Mouse (Mus musculus) brown adipose tissue, adult 24 weeks (tissue): ENCODE results near the gene Vax2. TPM values are rescaled to one million over a fixed set of nuclear protein-coding genes. Genes with fewer than 3 reads are reported as not detected.

ENCODE experiments used
- H3K27ac ChIP-seq: fragments of 200-500 bp; replicated peaks from 2 replicates; pipeline ENCODE4 v1.5.1; 2012; ENCODE audit warnings: low read depth, mild to moderate bottlenecking, low read length
- H3K4me1 ChIP-seq: fragments of 200-500 bp; 2 replicates; pipeline ENCODE4 v1.6.1; 2012; ENCODE audit warnings: low read length, mixed read lengths; ENCODE audit not compliant: control insufficient read depth, insufficient read depth, insufficient read length
- H3K4me3 ChIP-seq: fragments of 200-500 bp; 2 replicates; pipeline ENCODE4 v1.5.1; 2012; ENCODE audit warnings: low read depth, mild to moderate bottlenecking, low read length, moderate library complexity; ENCODE audit not compliant: insufficient read depth
- polyA plus RNA-seq: library from polyadenylated mRNA; stranded (reverse); fragments of >200 nt; gene quantifications from 2 replicates; pipeline ENCODE4 v1.2.4, GENCODE M21; 2012; ENCODE audit not compliant: missing spikeins, insufficient read depth, insufficient read length

Gene Vax2
- polyA plus RNA-seq, 1 experiment = not detected

- H3K4me3 ChIP-seq = no peak overlapping the region
- no peak overlapping the region for H3K27ac ChIP-seq
These were observed 7.9 kb upstream of the Vax2 start for GRCm38 (mm10) chr6:83703000-83703721.

GRCm38 (mm10) chr6:83703722-83704078, 7.4 kb upstream of the Vax2 start:
- no peak overlapping the region for H3K4me3 ChIP-seq

More at GRCm38 (mm10) chr6:83703000-83703721, 7.9 kb upstream of the Vax2 start:
- no peaks in the 10 kb centered on the region for H3K4me1 ChIP-seq

GRCm38 (mm10) chr6:83704294-83704693, 6.8 kb upstream of the Vax2 start:
- H3K27ac ChIP-seq = no peak overlapping the region
- H3K4me3 ChIP-seq = no peak overlapping the region
- no peaks in the 10 kb centered on the region for H3K4me1 ChIP-seq

More at GRCm38 (mm10) chr6:83703722-83704078, 7.4 kb upstream of the Vax2 start:
- Histone ChIP-seq H3K4me1 (no peaks in the 10 kb centered on the region), H3K27ac (no peak overlapping the region)

- H3K4me3 ChIP-seq = no peak overlapping the region
- no peak overlapping the region for H3K27ac ChIP-seq
- H3K4me1 ChIP-seq = no peaks in the 10 kb centered on the region
These were observed 6.4 kb upstream of the Vax2 start for GRCm38 (mm10) chr6:83704701-83705100.

- Histone ChIP-seq H3K4me1 (peaks cover 3% of the 10 kb centered on the region; the same call in 1 of the 2 replicates), H3K27ac (no peak overlapping the region), H3K4me3 (no peak overlapping the region)
These were observed 3.1 kb upstream of the Vax2 start for GRCm38 (mm10) chr6:83707738-83708510.

GRCm38 (mm10) chr6:83710361-83711066, 550 bp upstream of the Vax2 start:
- Histone ChIP-seq H3K27ac (no peak overlapping the region), H3K4me3 (peak overlapping the region; percentile 37), H3K4me1 (peaks cover 3% of the 10 kb centered on the region; the same call in 1 of the 2 replicates)

GRCm38 (mm10) chr6:83711725-83712475, 836 bp downstream of the Vax2 start:
- Histone ChIP-seq H3K4me3 (peak overlapping the region; percentile 33), H3K4me1 (peaks cover 3% of the 10 kb centered on the region; the same call in 1 of the 2 replicates), H3K27ac (no peak overlapping the region)

- Histone ChIP-seq H3K4me3 (no peak overlapping the region), H3K4me1 (peaks cover 3% of the 10 kb centered on the region; the same call in 1 of the 2 replicates), H3K27ac (no peak overlapping the region)
These were observed 2.4 kb downstream of the Vax2 start for GRCm38 (mm10) chr6:83713271-83714136.

- Histone ChIP-seq H3K27ac (no peak overlapping the region), H3K4me3 (no peak overlapping the region), H3K4me1 (peaks cover 3% of the 10 kb centered on the region; the same call in 1 of the 2 replicates)
These were observed 3.4 kb downstream of the Vax2 start for GRCm38 (mm10) chr6:83714221-83715123.

GRCm38 (mm10) chr6:83715461-83716196, 4.6 kb downstream of the Vax2 start:
- Histone ChIP-seq H3K4me1 (peaks cover 3% of the 10 kb centered on the region; the same call in 1 of the 2 replicates), H3K27ac (no peak overlapping the region), H3K4me3 (no peak overlapping the region)

GRCm38 (mm10) chr6:83717026-83717425, 6.0 kb downstream of the Vax2 start:
- H3K4me3 ChIP-seq = no peak overlapping the region
- H3K27ac ChIP-seq = no peak overlapping the region
- H3K4me1 ChIP-seq = no peaks in the 10 kb centered on the region; the same call in 1 of the 2 replicates

GRCm38 (mm10) chr6:83722526-83722925, 11.5 kb downstream of the Vax2 start:
- no peak overlapping the region for H3K27ac ChIP-seq
- H3K4me3 ChIP-seq = no peak overlapping the region
- H3K4me1 ChIP-seq = no peaks in the 10 kb centered on the region
